Mouse (Mus musculus) 416B (cell line): ENCODE results near the gene Slc6a1.
A peak's percentile ranks its signal among the peaks of the same experiment; 100 is the strongest.
"Not testable (repeated sequence)": the region's sequence is repeated elsewhere in the genome, so short reads cannot be mapped to it uniquely, and the experiment has no call there.

ENCODE experiments used
- DNase-seq: peaks from one replicate; pipeline ENCODE4 v3.0.0; 2011; ENCODE audit warnings: low read depth

The Slc6a1 gene

GRCm38 (mm10) chr6:114290184-114290583 is 7.7 kb downstream of the Slc6a1 start:
- no peak for DNase-seq

GRCm38 (mm10) chr6:114290929-114291328 is 8.5 kb downstream of the Slc6a1 start:
- DNase-seq, result no peak

GRCm38 (mm10) chr6:114291396-114291795 is 9.0 kb downstream of the Slc6a1 start:
- DNase-seq, result no peak

GRCm38 (mm10) chr6:114293511-114293910 is 11.1 kb downstream of the Slc6a1 start:
- no peak for DNase-seq

GRCm38 (mm10) chr6:114295086-114295485 is 12.7 kb downstream of the Slc6a1 start:
- no peak for DNase-seq

GRCm38 (mm10) chr6:114297260-114298002 is 15.0 kb downstream of the Slc6a1 start:
- no peak for DNase-seq

- no peak for DNase-seq
Observed at GRCm38 (mm10) chr6:114299699-114300098, 17.3 kb downstream of the Slc6a1 start.

- DNase-seq, result no peak
Observed at GRCm38 (mm10) chr6:114300737-114301136, 18.3 kb downstream of the Slc6a1 start.

GRCm38 (mm10) chr6:114304668-114305067 is 22.2 kb downstream of the Slc6a1 start:
- no peak for DNase-seq

- no peak for DNase-seq
Observed at GRCm38 (mm10) chr6:114320511-114320910, 38.1 kb downstream of the Slc6a1 start.

GRCm38 (mm10) chr6:114321146-114321545 is 38.7 kb downstream of the Slc6a1 start:
- no peak for DNase-seq

GRCm38 (mm10) chr6:114322914-114323313 is 40.5 kb downstream of the Slc6a1 start:
- DNase-seq, result no peak

GRCm38 (mm10) chr6:114324808-114325207 is 42.4 kb downstream of the Slc6a1 start:
- no peak for DNase-seq

GRCm38 (mm10) chr6:114329597-114330470 is 47.4 kb downstream of the Slc6a1 start:
- DNase-seq, result peak; percentile 3

- no peak for DNase-seq
Observed at GRCm38 (mm10) chr6:114331926-114332325, 49.5 kb downstream of the Slc6a1 start.

- no peak for DNase-seq
Observed at GRCm38 (mm10) chr6:114336128-114336943, 53.9 kb downstream of the Slc6a1 start.

- no peak for DNase-seq
Observed at GRCm38 (mm10) chr6:114336944-114337215, 54.4 kb downstream of the Slc6a1 start.

- not testable (repeated sequence) for DNase-seq
Observed at GRCm38 (mm10) chr6:114341381-114341780, 58.9 kb downstream of the Slc6a1 start.

- DNase-seq, result peak; percentile 15
Observed at GRCm38 (mm10) chr6:114343740-114344139, 61.3 kb downstream of the Slc6a1 start.

GRCm38 (mm10) chr6:114345156-114345555 is 62.7 kb downstream of the Slc6a1 start:
- DNase-seq, result peak; percentile 28

GRCm38 (mm10) chr6:114347831-114348754 is 65.7 kb downstream of the Slc6a1 start:
- no peak for DNase-seq
